Mouse (Mus musculus) neural tube, embryonic 11.5 days (tissue): ENCODE data around the gene Relch. TPM values are rescaled to one million over a fixed set of nuclear protein-coding genes. Genes with fewer than 3 reads are reported as not detected.
A peak's percentile ranks its signal among the peaks of the same experiment; 100 is the strongest.

Experiments
- ATAC-seq: fragments of 200-750 bp; cut with Nextera tagmentation; 2 replicates; pipeline ENCODE4 v1.8.0; 2017; ENCODE audit warnings: moderate number of reproducible peaks, mild to moderate bottlenecking, moderate TSS enrichment, moderate library complexity; ENCODE audit not compliant: insufficient read depth, low FRiP score, low TSS enrichment
- DNase-seq: peaks from one replicate; pipeline ENCODE4 v3.0.0-alpha.2; 2015; ENCODE audit warnings: low spot score
- H3K27ac ChIP-seq: fragments of 300-500 bp; sonication (generic); 2 replicates; pipeline ENCODE4 v1.5.1; 2014; ENCODE audit warnings: low read depth, mild to moderate bottlenecking, low read length
- H3K27me3 ChIP-seq: fragments of 300-500 bp; sonication (generic); 2 replicates; pipeline ENCODE4 v1.6.1; 2014; ENCODE audit warnings: mild to moderate bottlenecking, low read length, mixed read lengths; ENCODE audit not compliant: control insufficient read depth, insufficient read depth
- H3K36me3 ChIP-seq: fragments of 300-500 bp; sonication (generic); 2 replicates; pipeline ENCODE4 v1.6.1; 2014; ENCODE audit warnings: mild to moderate bottlenecking, low read length, moderate library complexity, mixed read lengths; ENCODE audit not compliant: control insufficient read depth, insufficient read depth
- H3K4me1 ChIP-seq: fragments of 300-500 bp; sonication (generic); 2 replicates; pipeline ENCODE4 v1.6.1; 2014; ENCODE audit warnings: low read length, mixed read lengths; ENCODE audit not compliant: control insufficient read depth, insufficient read depth
- H3K4me2 ChIP-seq: fragments of 300-500 bp; sonication (generic); 2 replicates; pipeline ENCODE4 v1.6.1; 2014; ENCODE audit warnings: low read depth, mild to moderate bottlenecking, moderate library complexity
- H3K4me3 ChIP-seq: fragments of 300-500 bp; sonication (generic); 2 replicates; pipeline ENCODE4 v1.5.1; 2014; ENCODE audit warnings: low read depth, low read length
- H3K9ac ChIP-seq: fragments of 300-500 bp; sonication (generic); 2 replicates; pipeline ENCODE4 v1.6.1; 2014; ENCODE audit warnings: mild to moderate bottlenecking, low read length
- H3K9me3 ChIP-seq: fragments of 300-500 bp; sonication (generic); 2 replicates; pipeline ENCODE4 v1.6.1; 2016; ENCODE audit warnings: low read length; ENCODE audit not compliant: control insufficient read depth
- whole genome bisulfite sequencing: fragments of 180-500 bp; shearing (Covaris S2); extraction: QIAGEN DNeasy Blood & Tissue Kit; methylation state at CpG from one replicate; pipeline ENCODE4 v1.1.7; 2014; 5-methylcytosine and 5-hydroxymethylcytosine counted together
- polyA plus RNA-seq: library from polyadenylated mRNA; unstranded; fragments of >200 nt; fragmentation: Nextera tagmentation; extraction: Ambion mirVana; gene quantifications from 2 replicates; pipeline ENCODE4 v1.2.1, GENCODE M21; 2014

Relch gene
- polyA plus RNA-seq, 1 experiment from 2014 or later = 32.1 TPM

DNA sequence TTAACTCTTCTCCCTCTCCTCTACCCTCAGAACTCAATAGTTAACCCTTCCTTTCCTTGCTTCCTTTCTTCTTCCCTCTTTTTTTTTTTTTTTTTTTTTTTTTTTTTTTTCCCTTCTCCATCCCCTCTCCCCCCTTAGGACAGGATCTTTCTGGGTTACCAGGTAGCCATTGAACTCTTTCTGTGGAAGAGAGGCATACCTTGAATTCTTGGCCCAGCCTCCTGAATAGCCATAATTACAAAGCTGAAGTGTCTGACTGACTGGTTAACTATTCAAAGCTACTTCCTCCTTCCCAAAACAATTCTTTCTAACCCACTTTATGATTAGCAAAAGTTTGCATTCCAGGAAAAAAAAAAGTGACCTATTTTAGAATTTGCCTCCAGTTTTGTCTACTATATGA is 6.0 kb downstream of the Relch start:
- ATAC-seq = no peak
- Histone ChIP-seq H3K4me1 (no peaks in the 10 kb centered on the region), H3K27ac (no peak overlapping the region), H3K4me2 (no peak overlapping the region), H3K9me3 (no peaks in the 10 kb centered on the region), H3K36me3 (no peaks in the 10 kb centered on the region), H3K27me3 (no peaks in the 10 kb centered on the region), H3K4me3 (no peak overlapping the region), H3K9ac (no peak overlapping the region)
- DNase-seq = no peak

DNA sequence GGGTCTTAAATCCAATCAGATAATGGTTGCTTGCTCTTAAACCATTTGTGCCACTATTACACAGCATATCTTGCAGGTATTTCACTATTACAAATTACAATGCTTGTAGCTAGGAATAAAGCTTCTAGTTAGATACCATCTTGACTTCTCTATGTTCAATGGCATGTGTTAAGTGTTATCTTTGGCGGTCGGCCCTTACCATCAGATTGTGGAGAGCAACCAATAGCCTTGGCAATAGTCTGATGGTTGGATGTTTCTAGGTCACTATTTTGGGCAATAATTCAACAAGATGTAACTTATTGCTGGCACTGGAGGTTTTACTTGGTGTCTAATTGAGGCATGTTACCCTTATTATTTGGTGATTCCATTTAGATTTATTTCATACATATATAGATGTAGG is 11.1 kb downstream of the Relch start:
- H3K4me2 ChIP-seq = no peak overlapping the region
- no peaks in the 10 kb centered on the region for H3K27me3 ChIP-seq
- WGBS = 96% methylated on average over 2 of the region's 2 CpGs
- no peak overlapping the region for H3K9ac ChIP-seq
- H3K4me3 ChIP-seq = no peak overlapping the region
- no peaks in the 10 kb centered on the region for H3K4me1 ChIP-seq
- no peak overlapping the region for H3K27ac ChIP-seq
- H3K36me3 ChIP-seq = no peaks in the 10 kb centered on the region
- DNase-seq = no peak
- no peaks in the 10 kb centered on the region for H3K9me3 ChIP-seq
- ATAC-seq = no peak

DNA sequence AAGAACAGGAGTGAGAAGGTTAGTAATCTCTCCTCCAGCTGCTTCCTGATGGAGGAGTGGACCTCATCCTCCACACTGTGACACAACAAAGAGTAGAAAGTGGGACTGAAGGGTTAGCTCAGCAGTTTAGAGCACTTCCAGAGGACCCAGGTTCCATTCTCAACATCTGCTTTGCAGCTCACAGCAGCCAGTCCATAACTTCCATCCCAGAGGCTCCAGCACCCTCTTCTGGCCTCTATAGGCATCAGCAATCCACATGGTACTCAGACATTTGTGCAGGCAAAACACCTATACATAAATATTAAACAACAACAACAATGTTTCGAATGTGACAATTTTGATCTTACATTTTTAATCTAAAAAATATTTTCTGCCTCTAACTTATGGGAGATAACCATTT is 16.9 kb downstream of the Relch start:
- H3K9me3 ChIP-seq = no peaks in the 10 kb centered on the region
- no peak overlapping the region for H3K4me2 ChIP-seq
- no peak for ATAC-seq
- no peak overlapping the region for H3K9ac ChIP-seq
- H3K27ac ChIP-seq = no peak overlapping the region
- H3K27me3 ChIP-seq = no peaks in the 10 kb centered on the region
- no peak for DNase-seq
- WGBS = 79% methylated on average over 1 of the region's 1 CpGs
- no peaks in the 10 kb centered on the region for H3K36me3 ChIP-seq
- no peak overlapping the region for H3K4me3 ChIP-seq
- no peaks in the 10 kb centered on the region for H3K4me1 ChIP-seq

DNA sequence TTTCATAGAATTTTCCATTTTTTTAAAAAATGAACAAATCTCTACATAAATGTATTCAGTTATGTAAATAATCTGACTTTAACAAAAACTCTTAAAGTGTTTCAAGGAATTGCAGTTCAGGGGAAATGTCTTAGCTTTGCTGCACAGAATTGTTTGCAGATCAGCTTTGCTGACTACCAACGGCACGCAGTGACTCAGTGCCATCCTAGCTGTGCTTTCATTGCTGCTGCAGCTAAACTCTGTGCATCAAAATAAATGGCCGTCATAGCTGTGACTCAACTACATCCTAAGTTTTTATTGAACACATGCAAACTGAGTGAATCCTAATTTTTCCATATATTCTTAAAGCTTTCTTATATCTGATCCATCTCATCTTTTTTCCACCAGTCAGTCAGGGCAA is 21.8 kb downstream of the Relch start:
- 85% methylated on average over 3 of the region's 3 CpGs for WGBS
- DNase-seq (no peak), ATAC-seq (no peak)
- no peaks in the 10 kb centered on the region for H3K27me3 ChIP-seq
- H3K27ac ChIP-seq = no peak overlapping the region
- H3K9ac ChIP-seq = no peak overlapping the region
- H3K4me3 ChIP-seq = no peak overlapping the region
- H3K4me2 ChIP-seq = no peak overlapping the region
- H3K36me3 ChIP-seq = no peaks in the 10 kb centered on the region
- no peaks in the 10 kb centered on the region for H3K9me3 ChIP-seq
- H3K4me1 ChIP-seq = no peaks in the 10 kb centered on the region

DNA sequence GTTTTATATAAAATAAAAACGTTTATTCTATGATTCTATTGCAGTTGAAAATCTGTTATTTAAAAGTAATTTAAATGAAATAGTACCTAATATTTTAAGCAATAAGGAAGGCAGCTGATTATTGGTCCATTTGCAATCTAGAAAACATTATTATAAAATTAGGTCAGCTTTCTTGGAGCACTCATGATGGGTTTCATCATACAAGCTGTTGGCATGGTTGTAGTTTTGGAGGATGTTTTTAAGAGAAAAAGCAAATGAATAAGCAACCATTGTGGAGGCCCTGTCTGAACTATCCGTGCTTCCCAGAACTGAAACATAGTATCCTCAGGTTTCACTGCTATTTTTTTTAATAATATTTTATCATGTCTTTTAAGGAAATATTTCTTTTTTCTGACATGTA is 31.9 kb downstream of the Relch start:
- no peaks in the 10 kb centered on the region for H3K4me1 ChIP-seq
- H3K4me2 ChIP-seq = no peak overlapping the region
- no peaks in the 10 kb centered on the region; the same call in 1 of the 2 replicates for H3K36me3 ChIP-seq
- H3K27me3 ChIP-seq = no peaks in the 10 kb centered on the region
- 85% methylated on average over 2 of the region's 2 CpGs for WGBS
- H3K27ac ChIP-seq = no peak overlapping the region
- H3K4me3 ChIP-seq = no peak overlapping the region
- H3K9ac ChIP-seq = no peak overlapping the region
- DNase-seq (no peak), ATAC-seq (no peak)
- H3K9me3 ChIP-seq = no peaks in the 10 kb centered on the region

DNA sequence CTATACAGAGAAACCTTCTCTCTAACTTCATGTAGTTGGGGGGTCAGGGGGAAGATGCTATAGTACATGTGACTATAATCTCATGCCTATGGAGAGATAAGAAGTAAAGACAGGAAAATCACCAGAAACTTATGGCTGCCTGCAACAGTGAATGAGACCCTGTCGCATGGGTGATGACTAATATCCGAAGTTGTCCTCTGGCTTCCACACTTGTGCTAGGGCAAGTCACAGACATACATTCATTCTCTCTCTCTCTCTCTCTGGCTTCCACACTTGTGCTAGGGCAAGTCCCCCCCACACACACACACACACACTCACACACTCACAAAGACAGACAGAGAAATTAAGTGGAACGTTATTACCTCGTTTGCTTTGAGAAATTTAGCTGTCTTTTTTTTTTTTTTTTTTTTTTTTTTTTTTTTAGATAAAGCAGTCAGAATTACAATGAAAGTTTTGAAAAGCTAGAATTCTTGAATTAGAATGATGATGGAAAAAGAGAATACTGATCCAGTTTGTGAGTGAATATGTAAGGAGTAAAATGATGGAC is 37.4 kb downstream of the Relch start:
- H3K4me2 ChIP-seq = no peak overlapping the region
- no peak overlapping the region for H3K9ac ChIP-seq
- no peaks in the 10 kb centered on the region for H3K4me1 ChIP-seq
- H3K4me3 ChIP-seq = no peak overlapping the region
- 91% methylated on average over 4 of the region's 4 CpGs for WGBS
- no peak for ATAC-seq
- no peaks in the 10 kb centered on the region for H3K36me3 ChIP-seq
- H3K9me3 ChIP-seq = no peaks in the 10 kb centered on the region
- no peaks in the 10 kb centered on the region for H3K27me3 ChIP-seq
- no peak overlapping the region for H3K27ac ChIP-seq
- DNase-seq = no peak

DNA sequence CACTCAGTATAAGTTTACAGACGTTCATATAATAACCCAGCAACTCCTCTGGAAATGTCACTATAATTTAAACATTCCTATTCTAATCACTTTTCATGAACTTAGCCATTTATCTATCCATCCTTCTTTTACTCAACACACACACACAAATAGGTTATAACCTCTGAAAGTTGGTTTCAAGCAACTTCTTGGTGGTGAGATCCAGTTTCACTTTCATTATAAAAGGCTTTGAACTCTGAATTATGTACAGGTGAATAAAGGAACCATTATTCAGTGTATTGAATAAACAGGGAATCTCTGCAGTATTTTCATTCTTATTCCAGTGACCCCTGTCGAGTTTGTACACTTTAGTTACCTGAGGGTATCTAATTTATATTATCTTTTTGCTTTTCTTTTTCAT is 45.8 kb downstream of the Relch start:
- Histone ChIP-seq H3K4me3 (no peak overlapping the region), H3K9ac (no peak overlapping the region), H3K27me3 (no peaks in the 10 kb centered on the region), H3K9me3 (no peaks in the 10 kb centered on the region), H3K4me2 (no peak overlapping the region), H3K36me3 (no peaks in the 10 kb centered on the region), H3K27ac (no peak overlapping the region), H3K4me1 (no peaks in the 10 kb centered on the region)
- DNase-seq = no peak
- 82% methylated on average over 2 of the region's 2 CpGs for WGBS
- ATAC-seq = no peak

DNA sequence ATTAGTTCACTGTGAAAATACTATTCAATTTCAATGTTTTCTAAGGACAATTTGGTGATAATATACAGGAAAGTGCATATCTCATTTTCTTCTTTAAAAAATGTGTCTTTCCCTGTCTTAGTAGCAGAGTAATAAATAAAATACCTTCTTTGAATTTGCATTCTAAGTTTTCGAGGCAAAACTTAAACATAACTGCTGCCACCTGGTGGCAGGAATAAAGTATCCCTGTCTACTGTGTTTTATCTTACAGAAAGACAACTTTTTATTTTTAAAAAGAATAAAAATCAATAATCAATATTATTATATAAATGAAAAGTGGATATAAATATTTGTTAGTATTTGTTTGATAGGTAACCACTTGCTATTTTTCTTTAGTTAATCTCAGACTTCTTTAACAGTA is 47.6 kb downstream of the Relch start:
- Histone ChIP-seq H3K9ac (no peak overlapping the region), H3K36me3 (no peaks in the 10 kb centered on the region), H3K27ac (no peak overlapping the region), H3K4me1 (no peaks in the 10 kb centered on the region), H3K4me3 (no peak overlapping the region), H3K27me3 (no peaks in the 10 kb centered on the region), H3K9me3 (no peaks in the 10 kb centered on the region), H3K4me2 (no peak overlapping the region)
- ATAC-seq (no peak), DNase-seq (peak; percentile 23)
- whole genome bisulfite sequencing = 58% methylated on average over 1 of the region's 1 CpGs

DNA sequence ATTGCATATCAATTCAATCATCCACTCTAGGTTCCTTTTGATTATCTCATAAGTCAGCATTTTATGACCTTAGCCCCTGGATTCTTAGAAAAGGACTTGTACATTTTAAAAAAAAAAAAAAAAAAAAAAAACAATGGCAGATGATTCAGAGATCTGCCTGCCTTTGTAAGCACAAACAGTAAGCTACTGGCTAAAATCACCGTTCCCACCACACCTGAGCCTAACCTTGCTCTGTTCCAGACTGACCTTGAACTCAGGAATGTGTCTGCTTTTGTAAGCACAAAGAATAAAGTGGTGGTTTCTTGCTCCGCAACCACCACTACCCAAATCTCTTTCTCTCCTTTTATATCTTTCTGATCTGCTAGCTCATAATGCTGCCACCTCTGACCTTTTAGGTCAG is 49.2 kb downstream of the Relch start:
- DNase-seq (no peak), ATAC-seq (no peak)

More for the DNA sequence above, 49.2 kb downstream of the Relch start:
- no peaks in the 10 kb centered on the region for H3K27me3 ChIP-seq
- WGBS = 94% methylated on average over 2 of the region's 2 CpGs
- no peak overlapping the region for H3K4me2 ChIP-seq
- H3K9me3 ChIP-seq = no peaks in the 10 kb centered on the region
- H3K4me1 ChIP-seq = no peaks in the 10 kb centered on the region
- no peak overlapping the region for H3K27ac ChIP-seq
- H3K36me3 ChIP-seq = no peaks in the 10 kb centered on the region
- H3K4me3 ChIP-seq = no peak overlapping the region
- H3K9ac ChIP-seq = no peak overlapping the region
